In the genomic region with DNA sequence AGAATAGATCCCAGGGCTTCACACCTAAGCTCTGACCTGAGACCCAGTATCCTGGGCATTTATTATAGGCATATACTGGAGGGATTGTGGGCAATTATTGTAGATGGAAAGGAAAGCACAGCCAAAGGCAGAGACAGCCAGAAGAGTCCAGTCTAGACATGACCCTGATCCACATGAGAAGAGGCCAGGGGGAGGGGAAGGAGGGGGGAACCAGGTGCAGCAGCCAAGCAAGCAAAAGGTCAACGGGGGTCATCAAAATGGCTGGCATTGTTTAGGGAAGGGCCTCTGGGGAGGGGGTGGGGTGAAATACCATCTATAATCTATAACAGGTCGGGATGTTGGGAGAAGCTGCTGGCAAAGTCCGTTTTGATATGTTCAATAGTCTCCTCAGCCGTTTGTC, we compare ENCODE assay signal across 25 mouse cellular contexts.
DNase-seq lines count a peak whose midpoint lies in the region; ATAC-seq lines count a peak whose summit lies in the region.
"Had no signal": no experiment of that assay in that cellular context is flagged by ENCODE, and none has a peak within 500 bp of the region (broad histone marks: within the 10 kb centered on the region; RNA-seq: fewer than 3 reads in every experiment).

No protein-coding gene starts in this region.

- no peak overlapping the region for H3K4me2 ChIP-seq in hindbrain, embryonic 11.5 days (replicated peaks; ENCODE audit: low read depth, low read length)
- H3K4me2 ChIP-seq in hindbrain, embryonic 14.5 days (replicated peaks) = no peak overlapping the region
- H3K4me2 ChIP-seq: heart, embryonic 12.5 days; intestine, embryonic 15.5 days; kidney, embryonic 15.5 days; liver, embryonic 12.5 days; neural tube, embryonic 12.5 days had no signal

- ATAC-seq in hindbrain, embryonic 11.5 days (ENCODE audit: low FRiP score) = 0 out of 2 replicates have a peak, but pooled peaks have one; percentile 33
- no peak for ATAC-seq in hindbrain, embryonic 14.5 days (ENCODE audit: low FRiP score)
- ATAC-seq: intestine, embryonic 15.5 days; liver, embryonic 12.5 days; Patski had no signal

- H3K9ac ChIP-seq in hindbrain, embryonic 11.5 days (ENCODE audit: low read depth, low read length) = no peak overlapping the region
- H3K9ac ChIP-seq in hindbrain, embryonic 14.5 days = no peak overlapping the region
- H3K9ac ChIP-seq: heart, embryonic 12.5 days; intestine, embryonic 15.5 days; kidney, embryonic 15.5 days; liver, embryonic 12.5 days; neural tube, embryonic 12.5 days had no signal

- H3K36me3 ChIP-seq in hindbrain, embryonic 11.5 days (ENCODE audit: control insufficient read depth, insufficient read depth, low read length) = no peaks in the 10 kb centered on the region
- no peaks in the 10 kb centered on the region for H3K36me3 ChIP-seq in hindbrain, embryonic 14.5 days (replicated peaks; ENCODE audit: control insufficient read depth, insufficient read depth)
- H3K36me3 ChIP-seq: heart, embryonic 12.5 days; intestine, embryonic 15.5 days; kidney, embryonic 15.5 days; liver, embryonic 12.5 days; neural tube, embryonic 12.5 days had no signal

- no peak overlapping the region for H3K27ac ChIP-seq in hindbrain, embryonic 11.5 days (ENCODE audit: low read depth, low read length)
- H3K27ac ChIP-seq in hindbrain, embryonic 14.5 days = no peak overlapping the region
- H3K27ac ChIP-seq in brown adipose tissue, adult 24 weeks (replicated peaks; ENCODE audit: low read depth, low read length) = peak overlapping the region; percentile 79
- H3K27ac ChIP-seq: intestine, embryonic 15.5 days; kidney, embryonic 15.5 days; left cerebral cortex, adult 2 months; liver, embryonic 12.5 days; midbrain, embryonic 10.5 days; neural tube, embryonic 12.5 days had no signal

- H3K27me3 ChIP-seq in hindbrain, embryonic 11.5 days (ENCODE audit: control insufficient read depth, insufficient read depth, low read length) = no peaks in the 10 kb centered on the region
- no peaks in the 10 kb centered on the region for H3K27me3 ChIP-seq in hindbrain, embryonic 14.5 days (ENCODE audit: control insufficient read depth, insufficient read depth, low read length)
- H3K27me3 ChIP-seq: heart, embryonic 12.5 days; intestine, embryonic 15.5 days; kidney, embryonic 15.5 days; liver, embryonic 12.5 days; neural tube, embryonic 12.5 days; Patski had no signal

- no peak overlapping the region for H3K4me3 ChIP-seq in hindbrain, embryonic 11.5 days (ENCODE audit: low read depth, low read length)
- no peak overlapping the region for H3K4me3 ChIP-seq in hindbrain, embryonic 14.5 days (replicated peaks; ENCODE audit: low read length)
- no peak overlapping the region for H3K4me3 ChIP-seq in brown adipose tissue, adult 24 weeks (ENCODE audit: insufficient read depth, low read depth, low read length)
- H3K4me3 ChIP-seq: heart, embryonic 12.5 days; intestine, embryonic 15.5 days; kidney, embryonic 15.5 days; left cerebral cortex, adult 2 months; liver, embryonic 12.5 days; midbrain, embryonic 10.5 days; neural tube, embryonic 12.5 days had no signal

- WGBS in hindbrain, embryonic 11.5 days = 55% methylated on average over 4 of the region's 4 CpGs
- 64% methylated on average over 4 of the region's 4 CpGs for WGBS in hindbrain, embryonic 14.5 days

- peak; percentile 39 for DNase-seq in hindbrain, embryonic 11.5 days (ENCODE audit: low spot score)
- DNase-seq in hindbrain, embryonic 14.5 days (ENCODE audit: low spot score) = no peak
- DNase-seq in ES-CJ7 (ENCODE audit: low read depth, low spot score) = peak; percentile 71
- DNase-seq in forelimb bud, embryonic 11.5 days (ENCODE audit: low read depth, low spot score) = peak; percentile 40
- no peak for DNase-seq in B cell, adult 2 months
- no peak for DNase-seq in lung, postnatal 4 days
- DNase-seq: adrenal gland, postnatal 25 days; cerebellum, adult 18-20 months; cerebellum, postnatal 36 days; gastrocnemius, postnatal 36 days; heart, postnatal 14 days; kidney, postnatal 4 days; layer of hippocampus, adult 9-11 months; lung, adult 2 months; right cerebral cortex, adult 18-20 months; thymus, postnatal 14 days had no signal

- H3K4me1 ChIP-seq in hindbrain, embryonic 11.5 days (replicated peaks; ENCODE audit: control insufficient read depth, insufficient read depth, low read length) = no peaks in the 10 kb centered on the region; the same call in 1 of the 2 replicates
- H3K4me1 ChIP-seq in hindbrain, embryonic 14.5 days (replicated peaks; ENCODE audit: control insufficient read depth, insufficient read depth, low read length) = peaks cover 22% of the 10 kb centered on the region
- peaks cover 30% of the 10 kb centered on the region for H3K4me1 ChIP-seq in brown adipose tissue, adult 24 weeks (ENCODE audit: control insufficient read depth, insufficient read depth, insufficient read length, low read length)
- H3K4me1 ChIP-seq: intestine, embryonic 15.5 days had no signal

- no peaks in the 10 kb centered on the region for H3K9me3 ChIP-seq in hindbrain, embryonic 11.5 days (ENCODE audit: control insufficient read depth, low read length)
- no peaks in the 10 kb centered on the region for H3K9me3 ChIP-seq in hindbrain, embryonic 14.5 days (ENCODE audit: control insufficient read depth, low read length)
- H3K9me3 ChIP-seq: heart, embryonic 12.5 days; intestine, embryonic 15.5 days; kidney, embryonic 15.5 days; liver, embryonic 12.5 days; midbrain, embryonic 10.5 days; neural tube, embryonic 12.5 days had no signal

Comparison
In these comparisons a context has a peak if more than half of its experiments do, and no peak if none do; other contexts are left out.
1. DNase-seq: peak in hindbrain, embryonic 11.5 days (single experiment), ES-CJ7 (single experiment) and forelimb bud, embryonic 11.5 days (single experiment); none in hindbrain, embryonic 14.5 days (single experiment), B cell, adult 2 months (0 of 2) and lung, postnatal 4 days (0 of 2).